Mouse (Mus musculus) cortical plate, adult 2 months (tissue): ENCODE results near the gene Cpa5.

ENCODE experiments used
- CTCF ChIP-seq: fragments of 200-500 bp; IDR thresholded peaks from 2 replicates; pipeline ENCODE4 v1.5.1; 2011; ENCODE audit warnings: mild to moderate bottlenecking, control low read depth, low read length; ENCODE audit not compliant: insufficient read depth; ENCODE audit errors: extremely low read depth
- POLR2A ChIP-seq: fragments of 200-500 bp; IDR thresholded peaks from 2 replicates; pipeline ENCODE4 v1.6.1; 2011; ENCODE audit warnings: mild to moderate bottlenecking, low read length, control low read depth; ENCODE audit not compliant: insufficient read depth; ENCODE audit errors: extremely low read depth

DNA sequence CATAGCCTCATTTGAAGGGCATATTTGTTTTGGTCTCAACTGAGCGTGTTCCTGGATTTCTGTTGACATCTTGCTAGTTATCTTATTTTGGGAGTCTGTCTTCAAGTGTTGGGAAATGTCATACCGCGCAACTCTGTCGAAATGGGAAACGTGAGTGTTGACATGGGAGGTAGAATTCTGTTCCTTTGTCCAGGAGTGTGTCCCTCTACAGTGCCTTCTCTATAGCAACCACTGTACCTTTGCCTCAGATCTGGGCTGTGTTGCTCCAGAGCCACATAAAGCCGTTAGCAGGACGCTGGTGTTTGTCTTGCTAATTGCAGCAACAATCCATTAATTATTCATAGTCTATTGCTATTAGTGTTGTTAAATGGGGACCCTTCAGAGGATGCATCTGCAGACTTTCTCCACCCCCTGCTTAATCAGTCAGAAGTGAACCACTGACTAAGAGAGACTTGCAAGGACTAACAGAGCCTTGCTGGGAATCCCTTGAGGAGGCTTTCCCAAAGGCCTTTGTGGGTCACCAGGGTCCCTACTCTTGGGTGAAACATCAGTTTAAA is 23.8 kb upstream of the Cpa5 start:
- TF ChIP-seq POLR2A (no peak), CTCF (no peak)
